Mouse (Mus musculus) stomach, postnatal 0 days (tissue): ENCODE data around the gene Wfs1.

Experiments used
- CTCF ChIP-seq: IDR thresholded peaks from 2 replicates; pipeline ENCODE4 v1.5.1; 2016; ENCODE audit warnings: antibody characterized with exemption, low read depth, mild to moderate bottlenecking, moderate library complexity
- EP300 ChIP-seq: optimal IDR thresholded peaks from 2 replicates; pipeline ENCODE3; 2016; ENCODE audit warnings: antibody characterized with exemption

DNA sequence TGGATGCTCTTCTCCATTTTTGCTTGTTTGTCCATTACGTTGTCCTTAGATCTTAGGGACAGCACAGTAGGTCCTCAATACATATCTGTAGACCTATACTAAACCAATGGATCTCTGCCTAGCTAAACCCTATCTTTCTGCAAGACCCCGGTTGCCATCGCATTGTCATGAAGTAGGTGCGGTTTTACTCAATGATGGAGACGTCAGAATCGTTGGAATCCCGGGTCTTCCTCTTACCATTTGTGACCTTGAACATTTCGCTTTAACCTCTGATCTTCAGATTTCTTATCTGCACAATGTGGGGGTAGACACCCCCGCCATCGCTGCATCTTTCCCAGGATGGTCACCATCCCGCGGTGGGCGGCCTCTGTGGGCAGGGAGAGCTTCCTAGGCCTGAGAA is 38.7 kb upstream of the Wfs1 start:
- no peak for TF ChIP-seq EP300
- no peak for TF ChIP-seq CTCF
